In genomic region chr17:13993425-13993824, GRCm38 (mm10) we compare ENCODE assay signal across 26 mouse cellular contexts. TPM values are rescaled to one million over a fixed set of nuclear protein-coding genes. Genes with fewer than 3 reads are reported as not detected.
DNase-seq lines count a peak whose midpoint lies in the region; ATAC-seq and TF ChIP-seq lines count a peak whose summit lies in the region.
"Not testable (repeated sequence)": the region's sequence is repeated elsewhere in the genome, so short reads cannot be mapped to it uniquely, and the experiment has no call there.
"Had no signal": no experiment of that assay in that cellular context is flagged by ENCODE, and none has a peak within 500 bp of the region (broad histone marks: within the 10 kb centered on the region; RNA-seq: fewer than 3 reads in every experiment).

No protein-coding gene starts in this region.

- ATAC-seq in hindbrain, postnatal 0 days, result 0 out of 2 replicates have a peak, but pooled peaks have one; percentile 27
- ATAC-seq in kidney, embryonic 16.5 days (ENCODE audit: low FRiP score, low TSS enrichment), result peak; percentile 67; the same call in 1 of the 2 replicates
- not testable (repeated sequence) for ATAC-seq in lung, embryonic 14.5 days (ENCODE audit: insufficient read depth); stomach, postnatal 0 days (ENCODE audit: low FRiP score, low TSS enrichment)

- H3K9ac ChIP-seq in hindbrain, postnatal 0 days (replicated peaks; ENCODE audit: low read length); kidney, embryonic 16.5 days (replicated peaks; ENCODE audit: low read length); lung, embryonic 14.5 days; stomach, postnatal 0 days (ENCODE audit: low read length): not testable (repeated sequence)

- not testable (repeated sequence) for H3K27me3 ChIP-seq in hindbrain, postnatal 0 days (ENCODE audit: insufficient read depth, low read length); kidney, embryonic 16.5 days (ENCODE audit: insufficient read depth, low read length); lung, embryonic 14.5 days (ENCODE audit: insufficient read depth, low read length); stomach, postnatal 0 days (ENCODE audit: control insufficient read depth, insufficient read depth, low read length)

- DNase-seq in A20 (ENCODE audit: low read depth, low spot score), result peak; percentile 49
- peak; percentile 11 for DNase-seq in brain, adult 2 months (ENCODE audit: low read depth, low spot score)
- peak; percentile 7 for DNase-seq in embryo, embryonic 11 days
- DNase-seq in hindbrain, postnatal 0 days (ENCODE audit: low spot score), result peak; percentile 2
- DNase-seq in lung, embryonic 14.5 days, result peak; percentile 16
- DNase-seq in stomach, postnatal 0 days (ENCODE audit: low spot score), result not testable (repeated sequence)

- H3K4me1 ChIP-seq in hindbrain, postnatal 0 days (ENCODE audit: insufficient read depth, low read length); kidney, embryonic 16.5 days (ENCODE audit: insufficient read depth, low read length); lung, embryonic 14.5 days (ENCODE audit: insufficient read depth); stomach, postnatal 0 days (replicated peaks; ENCODE audit: control insufficient read depth, insufficient read depth): not testable (repeated sequence)

- not testable (repeated sequence) for H3K9me3 ChIP-seq in hindbrain, postnatal 0 days (ENCODE audit: low read length); kidney, embryonic 16.5 days (ENCODE audit: low read length); lung, embryonic 14.5 days (ENCODE audit: low read depth, low read length); stomach, postnatal 0 days (ENCODE audit: control insufficient read depth, low read length)

- TF ChIP-seq EP300 in stomach, postnatal 0 days (optimal IDR thresholded peaks at IDR 0.05), result not testable (repeated sequence)

- not testable (repeated sequence) for H3K27ac ChIP-seq in hindbrain, postnatal 0 days; kidney, embryonic 16.5 days (ENCODE audit: low read length); lung, embryonic 14.5 days (ENCODE audit: low read depth); stomach, postnatal 0 days (replicated peaks)

- TF ChIP-seq CTCF in hindbrain, postnatal 0 days (IDR thresholded peaks at IDR 0.05; ENCODE audit: low read depth), result peak; percentile 40; the same call in 1 of the 2 replicates
- peak; percentile 32; the same call in 1 of the 2 replicates for TF ChIP-seq CTCF in lung, embryonic 14.5 days (IDR thresholded peaks at IDR 0.05; ENCODE audit: low read depth)
- peak; percentile 58 for TF ChIP-seq CTCF in stomach, postnatal 0 days (IDR thresholded peaks at IDR 0.05; ENCODE audit: low read depth)

- WGBS in hindbrain, postnatal 0 days, result 71% methylated on average over 2 of the region's 2 CpGs
- WGBS in kidney, embryonic 16.5 days, result 42% methylated on average over 2 of the region's 2 CpGs
- WGBS in lung, embryonic 14.5 days, result 42% methylated on average over 2 of the region's 2 CpGs
- WGBS in stomach, postnatal 0 days, result 56% methylated on average over 2 of the region's 2 CpGs

- not testable (repeated sequence) for H3K4me2 ChIP-seq in hindbrain, postnatal 0 days (ENCODE audit: low read depth, low read length); kidney, embryonic 16.5 days (replicated peaks; ENCODE audit: low read depth, low read length); lung, embryonic 14.5 days; stomach, postnatal 0 days (replicated peaks; ENCODE audit: low read depth)

- H3K36me3 ChIP-seq in hindbrain, postnatal 0 days (ENCODE audit: insufficient read depth, low read length); kidney, embryonic 16.5 days (ENCODE audit: insufficient read depth, low read length); lung, embryonic 14.5 days (ENCODE audit: insufficient read depth); stomach, postnatal 0 days (ENCODE audit: control insufficient read depth, insufficient read depth, low read length): not testable (repeated sequence)

- H3K4me3 ChIP-seq in hindbrain, postnatal 0 days (ENCODE audit: low read length); kidney, embryonic 16.5 days (ENCODE audit: low read length); lung, embryonic 14.5 days (ENCODE audit: low read depth, low read length); stomach, postnatal 0 days (ENCODE audit: low read depth, low read length): not testable (repeated sequence)

RNA-seq across cellular contexts. Expression of gene Gm7356, which starts 10.1 kb away (rescaled TPM):
- not detected in 2 replicates for total RNA-seq in hindbrain, postnatal 0 days (2014; rRNA removed)
- polyA plus RNA-seq in hindbrain, postnatal 0 days (2015; fragmentation: Nextera tagmentation; extraction: Ambion mirVana), result not detected in 2 replicates
- polyA plus RNA-seq in kidney, embryonic 16.5 days (2015; fragmentation: Nextera tagmentation; extraction: Ambion mirVana), result not detected in 2 replicates
- not detected in 2 replicates for polyA plus RNA-seq in lung, embryonic 14.5 days (2014; fragmentation: Nextera tagmentation; extraction: Ambion mirVana)
- not detected in 2 replicates for polyA plus RNA-seq in stomach, postnatal 0 days (2015; fragmentation: Nextera tagmentation; extraction: Ambion mirVana)
- total RNA-seq: adrenal gland, adult 18-20 months; adrenal gland, postnatal 14 days; G1E; gastrocnemius, adult 2 months; gastrocnemius, postnatal 25 days; granulocyte monocyte progenitor cell, adult 5-6 weeks; heart, adult 8-10 months; heart, postnatal 36 days had no signal
- polyA plus RNA-seq: activated CD4-positive, CD25-positive, alpha-beta regulatory T cell, adult 4 months; cerebellum, adult 2 months; embryonic facial prominence, embryonic 15.5 days; erythroblast, embryonic 14.5 days; forebrain, embryonic 10.5 days; forebrain, embryonic 14.5 days; G1E; heart, embryonic 12.5 days; heart, embryonic 16.5 days; hindbrain, embryonic 11.5 days; hindbrain, embryonic 15.5 days; inflammation-experienced regulatory T-cells, adult 6 months had no signal

RNA-seq across cellular contexts. Expression of gene Gm7168, which starts 45.3 kb away (rescaled TPM):
- not detected in 2 replicates for total RNA-seq in hindbrain, postnatal 0 days (2014; rRNA removed)
- not detected in 2 replicates for polyA plus RNA-seq in hindbrain, postnatal 0 days (2015; fragmentation: Nextera tagmentation; extraction: Ambion mirVana)
- not detected in 2 replicates for polyA plus RNA-seq in kidney, embryonic 16.5 days (2015; fragmentation: Nextera tagmentation; extraction: Ambion mirVana)
- not detected in 2 replicates for polyA plus RNA-seq in lung, embryonic 14.5 days (2014; fragmentation: Nextera tagmentation; extraction: Ambion mirVana)
- polyA plus RNA-seq in stomach, postnatal 0 days (2015; fragmentation: Nextera tagmentation; extraction: Ambion mirVana), result not detected in 2 replicates
- total RNA-seq: adrenal gland, adult 18-20 months; adrenal gland, postnatal 14 days; gastrocnemius, adult 2 months; gastrocnemius, postnatal 25 days; granulocyte monocyte progenitor cell, adult 5-6 weeks; heart, adult 8-10 months had no signal
- polyA plus RNA-seq: activated CD4-positive, CD25-positive, alpha-beta regulatory T cell, adult 4 months; cerebellum, adult 2 months; embryonic facial prominence, embryonic 15.5 days; erythroblast, embryonic 14.5 days; forebrain, embryonic 10.5 days; forebrain, embryonic 14.5 days; G1E; heart, embryonic 12.5 days; heart, embryonic 16.5 days; hindbrain, embryonic 11.5 days; hindbrain, embryonic 15.5 days; inflammation-experienced regulatory T-cells, adult 6 months had no signal
